Mouse (Mus musculus) thymus, adult 2 months (tissue): ENCODE results near the gene Mre11a.

Experiments
- CTCF ChIP-seq: fragments of 200-500 bp; IDR thresholded peaks from 2 replicates; pipeline ENCODE4 v1.5.1; 2012; ENCODE audit warnings: mild to moderate bottlenecking, control low read depth, low read length, moderate library complexity, borderline replicate concordance; ENCODE audit not compliant: control insufficient read depth, poor library complexity, insufficient read depth; ENCODE audit errors: extremely low read depth
- POLR2A ChIP-seq: fragments of 200-500 bp; IDR thresholded peaks from 2 replicates; pipeline ENCODE4 v1.6.1; 2012; ENCODE audit warnings: mild to moderate bottlenecking, low read length, control low read depth, moderate library complexity; ENCODE audit not compliant: control insufficient read depth, poor library complexity, insufficient read depth; ENCODE audit errors: extremely low read depth

DNA sequence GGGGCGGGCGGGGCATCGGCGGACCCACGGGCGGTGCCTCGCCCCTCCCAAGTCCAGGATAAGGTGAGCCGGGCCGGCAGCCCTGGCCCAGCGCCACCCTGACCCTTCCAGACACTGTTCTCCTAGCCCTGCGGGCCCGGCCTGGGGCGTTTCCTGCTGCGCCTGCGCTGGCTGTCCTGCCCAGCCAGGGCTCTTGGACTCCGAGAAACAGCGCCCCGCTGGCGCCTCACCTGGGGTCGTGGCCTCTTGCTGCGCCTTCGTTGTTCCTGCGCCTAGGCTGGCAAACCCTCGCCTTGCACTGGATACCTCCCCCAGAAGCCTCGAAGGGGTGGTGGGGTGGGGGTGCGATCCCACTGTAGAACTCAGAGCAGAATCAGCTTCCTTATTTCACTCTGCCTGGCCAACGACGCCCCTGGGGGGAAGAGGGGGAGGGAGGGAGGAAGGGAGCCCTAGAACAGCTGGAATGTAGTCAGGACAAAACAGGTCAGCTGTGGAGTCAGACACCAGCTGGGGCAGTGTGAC lies 32.4 kb upstream of the Mre11a start, which contains the start of gene Fut4:
- TF ChIP-seq POLR2A (no peak), CTCF (no peak)
